Mouse (Mus musculus) right cerebral cortex, postnatal 4 days (tissue): ENCODE measurements around the gene Gm20388.

Experiments
- DNase-seq: peaks from one replicate; pipeline ENCODE4 v3.0.0-alpha.2; 2022

The Gm20388 gene

GRCm38 (mm10) chr8:119964859-119965258 is 54.2 kb downstream of the Gm20388 start:
- DNase-seq = no peak

- DNase-seq = no peak
Measured at GRCm38 (mm10) chr8:119967435-119967834, 56.8 kb downstream of the Gm20388 start.

GRCm38 (mm10) chr8:119970169-119970568 is 59.5 kb downstream of the Gm20388 start:
- no peak for DNase-seq

GRCm38 (mm10) chr8:119972558-119972957 is 61.9 kb downstream of the Gm20388 start:
- no peak for DNase-seq

GRCm38 (mm10) chr8:119978770-119979381 is 68.2 kb downstream of the Gm20388 start:
- no peak for DNase-seq

- DNase-seq = no peak
Measured at GRCm38 (mm10) chr8:119981253-119981652, 70.6 kb downstream of the Gm20388 start.

GRCm38 (mm10) chr8:119984085-119984484 is 73.4 kb downstream of the Gm20388 start:
- DNase-seq = no peak

- no peak for DNase-seq
Measured at GRCm38 (mm10) chr8:119986174-119986573, 75.5 kb downstream of the Gm20388 start.

GRCm38 (mm10) chr8:119988087-119988486 is 77.4 kb downstream of the Gm20388 start:
- no peak for DNase-seq

GRCm38 (mm10) chr8:119992249-119992648 is 81.6 kb downstream of the Gm20388 start, which contains the start of gene Crispld2:
Gene Crispld2 (plus strand): TSS chr8:119992438.
- peak; percentile 72 for DNase-seq

- DNase-seq = no peak
Measured at GRCm38 (mm10) chr8:119994114-119994513, 83.5 kb downstream of the Gm20388 start.

GRCm38 (mm10) chr8:119994556-119994955 is 83.9 kb downstream of the Gm20388 start:
- DNase-seq = no peak

GRCm38 (mm10) chr8:119997266-119997665 is 86.6 kb downstream of the Gm20388 start:
- no peak for DNase-seq

- DNase-seq = no peak
Measured at GRCm38 (mm10) chr8:120000461-120000860, 89.8 kb downstream of the Gm20388 start.

GRCm38 (mm10) chr8:120001712-120002111 is 91.1 kb downstream of the Gm20388 start:
- DNase-seq = no peak

- no peak for DNase-seq
Measured at GRCm38 (mm10) chr8:120002348-120002747, 91.7 kb downstream of the Gm20388 start.

- DNase-seq = no peak
Measured at GRCm38 (mm10) chr8:120004154-120004702, 93.6 kb downstream of the Gm20388 start.

GRCm38 (mm10) chr8:120004705-120005381 is 94.2 kb downstream of the Gm20388 start:
- no peak for DNase-seq

GRCm38 (mm10) chr8:120006645-120007160 is 96.1 kb downstream of the Gm20388 start:
- DNase-seq = no peak

- DNase-seq = no peak
Measured at GRCm38 (mm10) chr8:120007178-120007577, 96.5 kb downstream of the Gm20388 start.

GRCm38 (mm10) chr8:120009284-120009683 is 98.6 kb downstream of the Gm20388 start:
- no peak for DNase-seq

GRCm38 (mm10) chr8:120012491-120012890 is 101.8 kb downstream of the Gm20388 start:
- DNase-seq = no peak

- no peak for DNase-seq
Measured at GRCm38 (mm10) chr8:120012927-120013326, 102.3 kb downstream of the Gm20388 start.
